Mouse (Mus musculus) midbrain, postnatal 0 days (tissue): Measurements from ENCODE around the gene Ckmt2. TPM values are rescaled to one million over a fixed set of nuclear protein-coding genes. Genes with fewer than 3 reads are reported as not detected.

Source experiments
- ATAC-seq: fragments of 200-750 bp; cut with Nextera tagmentation; 2 replicates; pipeline ENCODE4 v1.8.0; 2017; ENCODE audit warnings: moderate number of reproducible peaks, mild to moderate bottlenecking, moderate TSS enrichment, moderate library complexity; ENCODE audit not compliant: low FRiP score
- DNase-seq: peaks from one replicate; pipeline ENCODE4 v3.0.0-alpha.2; 2015; ENCODE audit warnings: low spot score
- H3K27ac ChIP-seq: fragments of 300-500 bp; sonication (generic); 2 replicates; pipeline ENCODE4 v1.5.1; 2014; ENCODE audit warnings: low read depth, mild to moderate bottlenecking, low read length, mixed read lengths
- H3K27me3 ChIP-seq: fragments of 300-500 bp; sonication (generic); 2 replicates; pipeline ENCODE4 v1.6.1; 2014; ENCODE audit warnings: low read length, control low read depth, mixed read lengths; ENCODE audit not compliant: insufficient read depth
- H3K36me3 ChIP-seq: fragments of 300-500 bp; sonication (generic); 2 replicates; pipeline ENCODE4 v1.6.1; 2014; ENCODE audit warnings: low read length, control low read depth, mixed read lengths; ENCODE audit not compliant: insufficient read depth
- H3K4me1 ChIP-seq: fragments of 300-500 bp; sonication (generic); 2 replicates; pipeline ENCODE4 v1.6.1; 2014; ENCODE audit warnings: mild to moderate bottlenecking, control low read depth, antibody characterized with exemption, low read length, mixed read lengths; ENCODE audit not compliant: insufficient read depth
- H3K4me2 ChIP-seq: fragments of 300-500 bp; sonication (generic); 2 replicates; pipeline ENCODE4 v1.6.1; 2014; ENCODE audit warnings: low read depth, mild to moderate bottlenecking, low read length, mixed read lengths; ENCODE audit not compliant: poor library complexity, severe bottlenecking
- H3K4me3 ChIP-seq: fragments of 300-500 bp; sonication (generic); 2 replicates; pipeline ENCODE4 v1.5.1; 2014; ENCODE audit warnings: low read depth, mild to moderate bottlenecking, low read length, moderate library complexity
- H3K9ac ChIP-seq: fragments of 300-500 bp; sonication (generic); replicated peaks from 2 replicates; pipeline ENCODE4 v1.6.1; 2014; ENCODE audit warnings: mild to moderate bottlenecking, low read length, moderate library complexity, mixed read lengths; ENCODE audit not compliant: poor library complexity, severe bottlenecking
- H3K9me3 ChIP-seq: fragments of 300-500 bp; sonication (generic); 2 replicates; pipeline ENCODE4 v1.6.1; 2016; ENCODE audit warnings: low read length, control low read depth
- CTCF ChIP-seq: IDR thresholded peaks from 2 replicates; pipeline ENCODE4 v1.5.1; 2016; ENCODE audit warnings: antibody characterized with exemption, mild to moderate bottlenecking
- WGBS: fragments of 180-500 bp; shearing (Covaris S2); extraction: QIAGEN DNeasy Blood & Tissue Kit; methylation state at CpG from one replicate; pipeline ENCODE4 v1.1.7; 2014; 5-methylcytosine and 5-hydroxymethylcytosine counted together
- polyA plus RNA-seq: library from polyadenylated mRNA; unstranded; fragments of >200 nt; fragmentation: Nextera tagmentation; extraction: Ambion mirVana; gene quantifications from 2 replicates; pipeline ENCODE4 v1.2.1, GENCODE M21; 2015
- total RNA-seq: library from RNA; depleted of rRNA; stranded (reverse); fragments of >200 nt; gene quantifications from 2 replicates; pipeline ENCODE4 v1.2.3, GENCODE M21; 2014

Ckmt2 gene
- total and polyA plus RNA-seq, 2 experiments from 2014 or later: not detected

DNA sequence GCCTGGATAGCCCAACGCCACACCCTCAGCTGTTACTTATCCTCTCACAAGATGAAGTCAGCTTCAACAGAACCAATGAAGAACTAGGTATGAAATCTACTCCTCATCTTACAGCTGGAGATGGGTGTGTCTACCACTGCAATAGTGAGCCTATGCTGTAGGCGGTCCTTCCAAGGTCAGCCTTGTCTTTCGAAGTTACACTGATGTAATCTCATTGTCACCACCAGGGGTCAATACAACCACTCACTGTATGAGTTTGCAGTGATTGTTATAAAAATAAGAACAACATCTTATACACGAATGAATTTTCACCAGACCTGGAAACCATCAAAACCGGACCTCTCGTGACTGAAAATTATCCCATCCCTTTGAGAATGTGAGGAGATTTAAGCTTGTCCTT is 16.4 kb upstream of the Ckmt2 start:
- no peak overlapping the region for H3K27ac ChIP-seq
- no peaks in the 10 kb centered on the region for H3K36me3 ChIP-seq
- peak; percentile 28 for DNase-seq
- peak; percentile 70 for TF ChIP-seq CTCF
- H3K4me1 ChIP-seq: no peaks in the 10 kb centered on the region
- no peaks in the 10 kb centered on the region for H3K27me3 ChIP-seq
- no peaks in the 10 kb centered on the region for H3K9me3 ChIP-seq
- H3K4me3 ChIP-seq: no peak overlapping the region
- no peak overlapping the region for H3K9ac ChIP-seq
- H3K4me2 ChIP-seq: no peak overlapping the region
- ATAC-seq: 0 out of 2 replicates have a peak, but pooled peaks have one; percentile 36
- WGBS: 80% methylated on average over 6 of the region's 6 CpGs

DNA sequence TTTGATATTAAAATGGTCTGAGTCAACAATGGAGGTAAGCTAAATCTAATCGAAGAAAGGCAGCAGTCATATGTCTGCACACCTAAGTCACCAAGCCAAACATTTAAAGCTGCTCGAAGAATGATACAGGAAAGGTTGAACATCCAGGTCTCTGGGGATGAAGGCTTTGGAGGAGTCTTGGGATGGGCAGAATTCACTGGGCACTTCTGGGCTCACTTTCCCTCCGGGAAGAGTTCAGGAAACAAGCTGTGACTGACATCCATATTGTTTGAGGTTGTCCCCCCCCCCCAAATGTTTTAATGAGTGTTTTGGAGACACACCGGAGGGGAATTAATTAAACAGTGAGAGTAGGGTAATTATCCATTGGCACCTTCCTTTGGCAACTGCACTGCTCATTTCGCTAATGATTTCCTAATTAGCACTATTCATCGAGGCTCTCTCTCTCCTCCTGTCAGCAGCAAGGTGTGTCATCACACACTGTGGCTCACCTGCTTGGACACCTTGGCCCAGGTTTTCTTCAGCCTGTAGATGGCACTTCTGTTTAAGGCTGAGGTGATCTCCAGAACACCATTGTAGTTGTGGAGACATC is 13.4 kb upstream of the Ckmt2 start:
- WGBS: 87% methylated on average over 6 of the region's 6 CpGs
- H3K4me2 ChIP-seq: no peak overlapping the region
- no peak overlapping the region for H3K4me3 ChIP-seq
- DNase-seq (peak; percentile 28), ATAC-seq (no peak)
- no peak for TF ChIP-seq CTCF
- no peaks in the 10 kb centered on the region for H3K4me1 ChIP-seq
- no peaks in the 10 kb centered on the region for H3K9me3 ChIP-seq
- no peak overlapping the region for H3K9ac ChIP-seq
- no peak overlapping the region for H3K27ac ChIP-seq
- H3K27me3 ChIP-seq: no peaks in the 10 kb centered on the region
- H3K36me3 ChIP-seq: no peaks in the 10 kb centered on the region; the same call in 1 of the 2 replicates

DNA sequence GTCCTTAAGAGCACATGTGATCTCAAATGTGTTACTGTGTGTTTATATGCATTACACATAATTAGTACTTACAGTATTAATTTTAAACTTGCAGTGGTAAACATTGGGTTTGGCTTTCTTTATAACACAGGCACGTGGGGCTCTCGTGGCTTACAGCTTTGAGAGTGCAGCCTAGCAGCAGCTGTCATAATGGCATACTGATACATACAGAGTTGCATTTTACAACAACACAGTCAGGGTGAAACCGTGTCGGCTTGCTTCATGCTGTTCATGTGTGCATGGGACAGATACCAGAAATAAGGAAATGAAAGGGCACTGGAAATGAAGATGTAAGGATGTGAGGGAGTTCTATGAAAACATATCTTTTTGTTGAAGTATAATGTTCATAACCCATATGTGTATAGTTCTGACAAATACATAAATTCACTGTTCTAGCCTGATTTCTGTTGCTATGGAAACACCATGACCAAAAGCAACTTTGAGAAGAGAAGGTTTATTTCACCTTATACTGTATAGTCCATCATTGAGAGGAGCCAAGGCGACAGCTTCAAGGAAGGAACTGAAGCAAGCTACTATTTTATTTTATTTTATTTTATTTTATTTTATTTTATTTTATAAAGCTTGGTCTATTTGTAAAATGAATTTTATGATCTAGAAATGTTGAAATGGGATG is 8.2 kb upstream of the Ckmt2 start:
- Histone ChIP-seq H3K27me3 (no peaks in the 10 kb centered on the region), H3K4me3 (no peak overlapping the region), H3K27ac (no peak overlapping the region), H3K4me1 (no peaks in the 10 kb centered on the region), H3K4me2 (no peak overlapping the region), H3K9me3 (no peaks in the 10 kb centered on the region), H3K36me3 (no peaks in the 10 kb centered on the region; the same call in 1 of the 2 replicates), H3K9ac (no peak overlapping the region)
- no peak for TF ChIP-seq CTCF
- no peak for DNase-seq
- ATAC-seq: 0 out of 2 replicates have a peak, but pooled peaks have one; percentile 35
- WGBS: 67% methylated on average over 5 of the region's 5 CpGs

DNA sequence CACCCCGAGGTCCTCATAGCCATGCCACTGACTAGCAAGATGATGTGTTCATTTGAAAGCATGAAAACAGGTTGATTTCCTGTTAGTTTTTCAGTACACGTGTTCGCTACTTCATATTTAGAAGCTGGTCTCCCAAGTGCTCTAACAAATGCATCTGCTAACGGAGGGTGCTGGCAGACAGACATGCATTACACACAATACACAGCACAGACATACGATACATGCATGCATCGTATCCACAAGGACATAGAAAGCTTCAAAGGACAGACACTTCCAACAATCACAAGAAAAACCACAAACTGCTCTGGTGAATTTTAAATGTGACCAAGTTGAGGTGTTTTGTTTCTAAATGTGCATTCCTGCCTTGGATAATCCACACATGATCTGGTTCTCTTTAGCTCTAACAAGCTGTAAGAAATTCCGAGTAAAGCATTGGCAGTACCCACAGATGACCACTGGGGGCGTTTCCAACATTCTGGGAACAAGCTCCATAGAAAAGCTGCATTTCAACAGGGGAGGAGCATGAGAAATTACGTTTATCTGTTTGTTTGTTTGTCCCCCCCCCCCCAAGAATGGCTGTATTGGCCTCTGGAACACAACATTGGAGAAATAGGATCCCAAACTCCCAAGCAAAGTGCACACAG is 5.3 kb upstream of the Ckmt2 start:
- peak; percentile 87 for TF ChIP-seq CTCF
- ATAC-seq: peak; percentile 50; the same call in 1 of the 2 replicates
- H3K4me2 ChIP-seq: no peak overlapping the region
- H3K27me3 ChIP-seq: no peaks in the 10 kb centered on the region
- 58% methylated on average over 9 of the region's 9 CpGs for WGBS
- H3K9me3 ChIP-seq: no peaks in the 10 kb centered on the region
- no peak overlapping the region for H3K27ac ChIP-seq
- H3K36me3 ChIP-seq: no peaks in the 10 kb centered on the region; the same call in 1 of the 2 replicates
- H3K4me1 ChIP-seq: no peaks in the 10 kb centered on the region
- peak; percentile 80 for DNase-seq
- no peak overlapping the region for H3K4me3 ChIP-seq
- no peak overlapping the region for H3K9ac ChIP-seq

GRCm38 (mm10) chr13:91880256-91880655 is 3.6 kb upstream of the Ckmt2 start:
- no peak for ATAC-seq
- 84% methylated on average over 4 of the region's 4 CpGs for WGBS
- Histone ChIP-seq H3K4me1 (no peaks in the 10 kb centered on the region), H3K27ac (no peak overlapping the region), H3K9ac (no peak overlapping the region), H3K4me3 (no peak overlapping the region), H3K4me2 (no peak overlapping the region), H3K36me3 (no peaks in the 10 kb centered on the region), H3K9me3 (no peaks in the 10 kb centered on the region), H3K27me3 (no peaks in the 10 kb centered on the region)
- TF ChIP-seq CTCF: no peak
- no peak for DNase-seq

GRCm38 (mm10) chr13:91877996-91878395 is 1.3 kb upstream of the Ckmt2 start:
- ATAC-seq (no peak), DNase-seq (no peak)
- no peak overlapping the region for H3K9ac ChIP-seq
- H3K4me1 ChIP-seq: no peaks in the 10 kb centered on the region
- no peaks in the 10 kb centered on the region for H3K9me3 ChIP-seq
- 87% methylated on average over 3 of the region's 3 CpGs for WGBS
- TF ChIP-seq CTCF: no peak
- H3K27me3 ChIP-seq: no peaks in the 10 kb centered on the region
- H3K4me2 ChIP-seq: no peak overlapping the region
- no peaks in the 10 kb centered on the region for H3K36me3 ChIP-seq
- H3K27ac ChIP-seq: no peak overlapping the region
- no peak overlapping the region for H3K4me3 ChIP-seq
